Mouse (Mus musculus): ENCODE data around the gene Pdp2. TPM values are rescaled to one million over a fixed set of nuclear protein-coding genes. Genes with fewer than 3 reads are reported as not detected.

Pdp2 gene
- polyA plus RNA-seq, 1 experiment from 2014 or later, result 17.2 TPM

GRCm38 (mm10) chr8:104606329-104606728 is 15.1 kb downstream of the Pdp2 start:
- H3K27me3 ChIP-seq (ENCODE audit: control insufficient read depth, insufficient read depth, low read length), result no peaks in the 10 kb centered on the region
- no peak overlapping the region for H3K9ac ChIP-seq (ENCODE audit: low read length)
- no peak overlapping the region for H3K4me2 ChIP-seq
- no peak overlapping the region for H3K27ac ChIP-seq (ENCODE audit: low read depth, low read length)
- no peaks in the 10 kb centered on the region for H3K9me3 ChIP-seq (ENCODE audit: control insufficient read depth, low read length)
- 56% methylated on average over 6 of the region's 6 CpGs for WGBS
- no peak overlapping the region for H3K4me3 ChIP-seq (ENCODE audit: low read depth, low read length)
- ATAC-seq (ENCODE audit: low FRiP score) (no peak), DNase-seq (ENCODE audit: low spot score, missing footprints) (peak; percentile 65)
- H3K4me1 ChIP-seq (ENCODE audit: control insufficient read depth, insufficient read depth, low read length), result no peaks in the 10 kb centered on the region
- no peaks in the 10 kb centered on the region for H3K36me3 ChIP-seq (ENCODE audit: control insufficient read depth, insufficient read depth, low read length)

DNA sequence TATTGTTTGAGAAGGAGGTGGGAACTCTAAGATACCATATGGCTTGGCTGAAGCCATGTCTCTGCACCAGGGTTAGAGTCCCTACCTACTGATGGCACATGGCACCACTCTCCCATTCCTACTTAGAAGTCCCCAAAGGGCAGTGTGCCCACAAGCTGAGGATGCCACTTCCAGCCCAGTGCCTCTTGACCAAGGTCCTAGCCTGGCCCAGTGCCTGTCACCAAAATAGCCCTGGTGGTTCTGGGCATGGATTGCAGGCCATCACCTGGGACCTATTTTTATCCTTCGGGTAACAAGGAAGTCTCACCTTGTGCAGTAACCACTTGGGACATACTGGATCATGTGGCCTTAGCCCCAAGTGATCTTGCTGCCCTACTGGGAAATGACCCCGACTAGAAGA is 16.7 kb downstream of the Pdp2 start:
- DNase-seq (ENCODE audit: low spot score, missing footprints) (peak; percentile 47), ATAC-seq (ENCODE audit: low FRiP score) (no peak)
- no peak overlapping the region for H3K9ac ChIP-seq (ENCODE audit: low read length)
- H3K27ac ChIP-seq (ENCODE audit: low read depth, low read length), result no peak overlapping the region
- no peak overlapping the region for H3K4me3 ChIP-seq (ENCODE audit: low read depth, low read length)
- H3K36me3 ChIP-seq (ENCODE audit: control insufficient read depth, insufficient read depth, low read length), result no peaks in the 10 kb centered on the region
- no peaks in the 10 kb centered on the region for H3K9me3 ChIP-seq (ENCODE audit: control insufficient read depth, low read length)
- 84% methylated on average over 2 of the region's 2 CpGs for WGBS
- no peaks in the 10 kb centered on the region for H3K4me1 ChIP-seq (ENCODE audit: control insufficient read depth, insufficient read depth, low read length)
- H3K27me3 ChIP-seq (ENCODE audit: control insufficient read depth, insufficient read depth, low read length), result no peaks in the 10 kb centered on the region
- no peak overlapping the region for H3K4me2 ChIP-seq

GRCm38 (mm10) chr8:104609222-104609621 is 18.0 kb downstream of the Pdp2 start:
- WGBS, result 79% methylated on average over 8 of the region's 8 CpGs
- no peak for DNase-seq (ENCODE audit: low spot score, missing footprints)
- no peak for ATAC-seq (ENCODE audit: low FRiP score)
- Histone ChIP-seq H3K27ac (ENCODE audit: low read depth, low read length) (no peak overlapping the region), H3K36me3 (ENCODE audit: control insufficient read depth, insufficient read depth, low read length) (no peaks in the 10 kb centered on the region), H3K27me3 (ENCODE audit: control insufficient read depth, insufficient read depth, low read length) (no peaks in the 10 kb centered on the region), H3K4me1 (ENCODE audit: control insufficient read depth, insufficient read depth, low read length) (no peaks in the 10 kb centered on the region), H3K9me3 (ENCODE audit: control insufficient read depth, low read length) (no peaks in the 10 kb centered on the region), H3K4me3 (ENCODE audit: low read depth, low read length) (no peak overlapping the region), H3K4me2 (no peak overlapping the region), H3K9ac (ENCODE audit: low read length) (no peak overlapping the region)

DNA sequence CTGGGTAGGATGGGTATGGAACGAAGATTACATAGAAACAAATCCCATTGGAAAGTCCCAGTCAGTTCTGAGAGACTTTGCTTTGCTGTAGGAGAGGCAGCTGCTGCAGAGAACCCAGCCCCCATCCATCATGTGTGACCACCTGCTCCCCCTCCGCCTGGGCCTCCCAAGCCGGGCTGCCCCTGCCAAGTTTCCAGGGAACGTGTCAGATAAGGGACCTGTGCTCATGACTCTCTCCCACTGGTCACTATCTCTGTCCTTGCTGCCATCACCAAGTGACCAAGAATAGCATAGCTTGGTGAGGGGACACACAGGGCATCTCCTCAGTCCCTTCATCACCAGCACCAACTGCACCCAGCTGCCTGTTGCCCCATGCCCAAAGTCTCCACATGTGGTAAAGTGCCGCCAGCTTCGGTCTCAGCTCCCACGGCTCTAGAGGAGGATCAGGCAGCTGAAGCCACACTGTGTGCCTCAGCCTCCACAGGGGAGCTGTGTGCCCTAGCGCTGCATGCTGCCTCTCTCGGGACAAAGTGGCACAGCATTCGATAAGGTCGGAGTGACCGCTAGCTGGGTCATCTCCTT is 19.0 kb downstream of the Pdp2 start:
- no peaks in the 10 kb centered on the region for H3K36me3 ChIP-seq (ENCODE audit: control insufficient read depth, insufficient read depth, low read length)
- no peaks in the 10 kb centered on the region for H3K4me1 ChIP-seq (ENCODE audit: control insufficient read depth, insufficient read depth, low read length)
- 81% methylated on average over 12 of the region's 12 CpGs for WGBS
- DNase-seq (ENCODE audit: low spot score, missing footprints) (peak; percentile 56), ATAC-seq (ENCODE audit: low FRiP score) (no peak)
- H3K27ac ChIP-seq (ENCODE audit: low read depth, low read length), result no peak overlapping the region
- H3K4me2 ChIP-seq, result no peak overlapping the region
- H3K9me3 ChIP-seq (ENCODE audit: control insufficient read depth, low read length), result no peaks in the 10 kb centered on the region
- H3K4me3 ChIP-seq (ENCODE audit: low read depth, low read length), result no peak overlapping the region
- H3K27me3 ChIP-seq (ENCODE audit: control insufficient read depth, insufficient read depth, low read length), result no peaks in the 10 kb centered on the region
- no peak overlapping the region for H3K9ac ChIP-seq (ENCODE audit: low read length)

- no peak overlapping the region for H3K4me3 ChIP-seq (ENCODE audit: low read depth, low read length)
- no peaks in the 10 kb centered on the region for H3K27me3 ChIP-seq (ENCODE audit: control insufficient read depth, insufficient read depth, low read length)
- no peak overlapping the region for H3K9ac ChIP-seq (ENCODE audit: low read length)
- H3K36me3 ChIP-seq (ENCODE audit: control insufficient read depth, insufficient read depth, low read length), result no peaks in the 10 kb centered on the region
- DNase-seq (ENCODE audit: low spot score, missing footprints) (no peak), ATAC-seq (ENCODE audit: low FRiP score) (no peak)
- H3K27ac ChIP-seq (ENCODE audit: low read depth, low read length), result no peak overlapping the region
- no peak overlapping the region for H3K4me2 ChIP-seq
- no peaks in the 10 kb centered on the region for H3K9me3 ChIP-seq (ENCODE audit: control insufficient read depth, low read length)
- H3K4me1 ChIP-seq (ENCODE audit: control insufficient read depth, insufficient read depth, low read length), result no peaks in the 10 kb centered on the region
- WGBS, result 73% methylated on average over 4 of the region's 4 CpGs
Observed at GRCm38 (mm10) chr8:104611613-104612012, 20.4 kb downstream of the Pdp2 start.

DNA sequence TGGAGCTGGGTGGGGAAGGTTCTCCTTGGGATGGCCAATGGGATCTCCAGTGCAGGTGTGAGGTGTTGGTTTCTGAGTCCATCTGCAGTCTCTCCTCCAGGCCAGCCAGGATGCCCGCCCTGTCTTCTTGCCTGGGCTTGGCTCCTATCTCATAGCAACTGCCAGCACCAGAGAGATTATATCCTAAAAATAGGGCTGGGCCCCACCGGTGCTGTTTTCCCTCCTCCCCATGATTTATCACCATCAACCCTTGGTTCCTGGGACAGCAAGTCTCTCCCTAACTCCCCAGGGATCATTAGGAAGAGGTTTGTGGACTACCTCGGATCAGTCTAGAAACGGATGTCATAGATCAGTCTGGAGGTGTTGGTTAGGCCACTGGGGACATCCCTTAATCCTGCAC is 21.9 kb downstream of the Pdp2 start:
- H3K9ac ChIP-seq (ENCODE audit: low read length), result no peak overlapping the region
- ATAC-seq (ENCODE audit: low FRiP score), result no peak

DNA sequence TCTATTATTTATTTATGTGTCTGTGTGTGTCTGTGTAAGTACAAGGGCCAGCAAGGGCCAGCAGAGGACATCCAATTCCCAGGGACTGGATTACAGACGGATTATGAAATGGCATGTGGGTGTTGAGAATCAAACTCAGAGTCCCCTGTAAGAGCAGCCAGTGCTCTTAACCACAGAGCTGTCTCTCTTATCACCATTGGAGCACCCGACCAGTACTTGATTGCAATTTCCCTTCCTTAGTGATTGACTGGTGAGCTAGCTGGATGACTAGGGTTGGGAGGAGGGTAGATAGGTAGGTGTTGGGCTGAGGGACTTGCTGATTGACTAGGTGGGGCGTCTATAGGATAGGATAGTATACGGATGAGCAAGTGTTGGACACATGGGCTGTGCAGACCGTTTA is 29.5 kb downstream of the Pdp2 start:
- H3K4me1 ChIP-seq (ENCODE audit: control insufficient read depth, insufficient read depth, low read length), result no peaks in the 10 kb centered on the region
- H3K27ac ChIP-seq (ENCODE audit: low read depth, low read length), result no peak overlapping the region
- no peaks in the 10 kb centered on the region for H3K36me3 ChIP-seq (ENCODE audit: control insufficient read depth, insufficient read depth, low read length)
- WGBS, result 81% methylated on average over 5 of the region's 5 CpGs
- ATAC-seq (ENCODE audit: low FRiP score), result no peak
- H3K27me3 ChIP-seq (ENCODE audit: control insufficient read depth, insufficient read depth, low read length), result no peaks in the 10 kb centered on the region
- no peak overlapping the region for H3K4me3 ChIP-seq (ENCODE audit: low read depth, low read length)
- no peak overlapping the region for H3K4me2 ChIP-seq
- no peak for DNase-seq (ENCODE audit: low spot score, missing footprints)
- no peaks in the 10 kb centered on the region for H3K9me3 ChIP-seq (ENCODE audit: control insufficient read depth, low read length)
- H3K9ac ChIP-seq (ENCODE audit: low read length), result no peak overlapping the region

More for the DNA sequence above, 21.9 kb downstream of the Pdp2 start:
- Histone ChIP-seq H3K36me3 (ENCODE audit: control insufficient read depth, insufficient read depth, low read length) (no peaks in the 10 kb centered on the region), H3K4me2 (no peak overlapping the region), H3K27me3 (ENCODE audit: control insufficient read depth, insufficient read depth, low read length) (no peaks in the 10 kb centered on the region), H3K4me1 (ENCODE audit: control insufficient read depth, insufficient read depth, low read length) (no peaks in the 10 kb centered on the region), H3K27ac (ENCODE audit: low read depth, low read length) (no peak overlapping the region), H3K4me3 (ENCODE audit: low read depth, low read length) (no peak overlapping the region), H3K9me3 (ENCODE audit: control insufficient read depth, low read length) (no peaks in the 10 kb centered on the region)
- DNase-seq (ENCODE audit: low spot score, missing footprints), result no peak
- 87% methylated on average over 4 of the region's 4 CpGs for WGBS

DNA sequence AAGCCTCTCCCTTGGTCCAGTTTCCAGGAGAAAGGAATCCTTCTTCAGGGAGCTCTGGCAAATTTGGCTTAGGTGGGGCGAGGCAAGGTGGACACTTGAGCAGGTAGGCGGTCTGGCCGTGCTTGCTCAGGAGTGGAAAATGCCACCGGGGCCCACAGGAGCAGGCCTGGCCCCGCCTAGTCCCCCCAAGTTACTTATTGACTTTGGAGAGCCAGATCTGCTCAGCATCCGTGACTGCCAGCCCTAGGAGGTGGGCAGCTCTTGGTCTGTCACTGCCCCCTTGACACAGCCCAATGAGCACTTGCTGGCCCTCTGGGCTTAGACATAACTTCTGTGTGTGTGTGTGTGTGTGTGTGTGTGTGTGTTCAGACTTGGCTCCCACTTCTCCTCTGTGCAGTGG is 32.9 kb downstream of the Pdp2 start, which contains the start of gene Cdh16:
TSS of gene Cdh16 (minus strand) at position 236 of the 400 bp plus-strand sequence.
- Histone ChIP-seq H3K4me3 (ENCODE audit: low read depth, low read length) (no peak within 1 kb of the TSS), H3K4me2 (no peak within 1 kb of the TSS), H3K36me3 (ENCODE audit: control insufficient read depth, insufficient read depth, low read length) (no peaks in the 10 kb centered on the region), H3K4me1 (ENCODE audit: control insufficient read depth, insufficient read depth, low read length) (no peaks in the 10 kb centered on the region), H3K27ac (ENCODE audit: low read depth, low read length) (no peak within 1 kb of the TSS), H3K27me3 (ENCODE audit: control insufficient read depth, insufficient read depth, low read length) (no peaks in the 10 kb centered on the region), H3K9ac (ENCODE audit: low read length) (no peak within 1 kb of the TSS), H3K9me3 (ENCODE audit: control insufficient read depth, low read length) (no peaks in the 10 kb centered on the region)
- WGBS, result 78% methylated on average over 6 of the region's 6 CpGs
- DNase-seq (ENCODE audit: low spot score, missing footprints) (no peak), ATAC-seq (ENCODE audit: low FRiP score) (no peak)

DNA sequence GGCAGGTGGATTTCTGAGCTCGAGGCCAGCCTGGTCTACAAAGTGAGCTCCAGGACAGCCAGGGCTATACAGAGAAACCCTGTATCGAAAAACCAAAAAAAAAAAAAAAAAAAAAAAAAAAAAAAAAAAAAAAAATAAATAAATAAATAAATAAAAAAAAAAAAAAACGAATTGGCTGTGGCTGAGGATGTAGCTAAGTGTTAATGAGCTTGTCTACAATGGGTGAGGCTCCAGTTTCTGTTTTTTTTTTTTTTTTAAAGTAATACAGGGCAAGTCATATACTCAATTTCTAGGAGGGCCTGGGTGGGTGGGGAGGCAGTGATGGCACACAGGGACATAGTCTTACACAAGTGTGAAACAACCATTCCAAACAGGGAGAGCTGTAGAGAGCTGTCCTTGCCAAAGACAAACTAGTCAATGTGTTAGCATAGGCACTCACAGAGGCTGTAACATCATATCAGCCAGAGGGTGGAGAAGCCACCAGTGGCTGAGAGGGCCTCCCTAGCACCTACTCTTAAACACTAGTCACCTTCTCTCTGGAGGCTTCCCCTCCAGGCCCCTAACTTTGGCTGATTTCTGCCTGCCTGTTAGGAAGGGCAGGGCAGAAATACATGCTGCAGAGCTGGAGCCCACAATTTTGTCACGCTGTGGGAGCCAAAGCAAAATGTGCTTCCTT is 36.0 kb downstream of the Pdp2 start:
- DNase-seq (ENCODE audit: low spot score, missing footprints) (no peak), ATAC-seq (ENCODE audit: low FRiP score) (no peak)
- no peaks in the 10 kb centered on the region for H3K9me3 ChIP-seq (ENCODE audit: control insufficient read depth, low read length)
- H3K27ac ChIP-seq (ENCODE audit: low read depth, low read length), result no peak overlapping the region
- H3K36me3 ChIP-seq (ENCODE audit: control insufficient read depth, insufficient read depth, low read length), result no peaks in the 10 kb centered on the region
- no peak overlapping the region for H3K4me3 ChIP-seq (ENCODE audit: low read depth, low read length)
- H3K4me2 ChIP-seq, result no peak overlapping the region
- H3K27me3 ChIP-seq (ENCODE audit: control insufficient read depth, insufficient read depth, low read length), result peaks cover 11% of the 10 kb centered on the region
- peaks cover 7% of the 10 kb centered on the region; the same call in 1 of the 2 replicates for H3K4me1 ChIP-seq (ENCODE audit: control insufficient read depth, insufficient read depth, low read length)
- 61% methylated on average over 4 of the region's 4 CpGs for WGBS
- no peak overlapping the region for H3K9ac ChIP-seq (ENCODE audit: low read length)

Data from midbrain, embryonic 11.5 days (tissue).